Mouse (Mus musculus): ENCODE results near the gene Dclre1c. TPM values are rescaled to one million over a fixed set of nuclear protein-coding genes. Genes with fewer than 3 reads are reported as not detected.

The Dclre1c gene
- polyA plus RNA-seq, 1 experiment from 2014 or later: 7.3 TPM

DNA sequence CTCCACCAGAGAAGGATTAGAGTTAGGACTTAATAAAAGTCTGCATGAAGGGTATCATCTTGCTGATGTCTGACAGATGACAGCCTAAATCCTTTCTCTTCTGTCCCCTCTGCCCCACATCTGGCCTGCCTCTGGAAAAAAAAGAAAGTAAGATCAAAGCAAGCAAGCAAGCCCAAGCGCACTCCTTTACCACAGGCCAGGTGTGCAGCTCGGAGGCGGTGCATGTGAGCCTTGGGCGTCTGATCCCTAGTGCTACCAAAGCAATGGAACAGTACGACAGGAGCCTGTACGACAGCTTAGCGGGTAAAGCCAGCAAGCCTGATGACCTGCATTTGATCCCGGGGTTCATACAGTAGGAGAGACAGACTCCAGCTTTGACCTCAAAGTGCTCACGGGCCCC lies 7.0 kb downstream of the Dclre1c start:
- no peak overlapping the region for H3K27ac ChIP-seq (replicated peaks)
- no peaks in the 10 kb centered on the region for H3K9me3 ChIP-seq
- no peaks in the 10 kb centered on the region for H3K27me3 ChIP-seq
- H3K9ac ChIP-seq: no peak overlapping the region
- H3K36me3 ChIP-seq: peaks cover 25% of the 10 kb centered on the region
- no peak for ATAC-seq (ENCODE audit: low read depth)
- no peaks in the 10 kb centered on the region for H3K4me1 ChIP-seq (replicated peaks)
- 89% methylated on average over 9 of the region's 9 CpGs for WGBS
- H3K4me3 ChIP-seq: no peak overlapping the region
- no peak overlapping the region for H3K4me2 ChIP-seq

DNA sequence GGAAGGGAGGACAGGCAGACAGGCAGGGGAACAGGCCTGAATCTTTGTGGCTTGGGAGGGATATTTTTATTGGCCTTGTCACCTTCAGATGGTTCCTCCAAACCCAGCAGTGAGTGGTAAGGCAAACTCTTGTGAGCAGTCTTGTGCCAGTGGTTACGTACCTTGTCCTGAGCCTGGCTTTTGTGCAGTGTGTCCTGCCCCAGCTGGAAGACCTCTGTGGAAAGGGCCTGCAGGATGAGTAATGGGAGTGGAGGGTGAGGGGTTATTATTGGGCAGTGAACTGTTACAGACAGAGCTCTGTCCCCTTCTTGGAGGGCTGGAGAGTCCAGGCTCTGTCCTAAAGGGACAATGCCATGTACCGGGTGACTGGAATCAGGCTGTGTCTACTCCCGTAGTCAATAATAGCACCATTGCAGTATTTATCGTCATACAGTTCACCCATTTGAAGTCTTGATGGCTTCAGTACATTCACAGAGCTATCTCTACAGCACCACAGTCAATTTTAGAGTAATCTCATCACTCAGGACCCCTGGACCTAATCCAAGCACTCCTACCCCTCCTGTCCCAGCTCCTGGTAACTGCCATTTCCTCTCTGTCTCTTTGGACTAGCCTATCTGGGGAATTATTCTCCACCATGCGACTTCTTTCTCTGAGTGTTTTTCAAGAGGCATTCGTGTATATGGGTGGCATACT lies 11.6 kb downstream of the Dclre1c start:
- Histone ChIP-seq H3K9me3 (no peaks in the 10 kb centered on the region), H3K4me1 (replicated peaks) (no peaks in the 10 kb centered on the region), H3K4me3 (no peak overlapping the region), H3K27ac (replicated peaks) (no peak overlapping the region), H3K36me3 (peaks cover 33% of the 10 kb centered on the region), H3K4me2 (no peak overlapping the region), H3K9ac (no peak overlapping the region), H3K27me3 (no peaks in the 10 kb centered on the region)
- ATAC-seq (ENCODE audit: low read depth): no peak
- 88% methylated on average over 6 of the region's 6 CpGs for WGBS

DNA sequence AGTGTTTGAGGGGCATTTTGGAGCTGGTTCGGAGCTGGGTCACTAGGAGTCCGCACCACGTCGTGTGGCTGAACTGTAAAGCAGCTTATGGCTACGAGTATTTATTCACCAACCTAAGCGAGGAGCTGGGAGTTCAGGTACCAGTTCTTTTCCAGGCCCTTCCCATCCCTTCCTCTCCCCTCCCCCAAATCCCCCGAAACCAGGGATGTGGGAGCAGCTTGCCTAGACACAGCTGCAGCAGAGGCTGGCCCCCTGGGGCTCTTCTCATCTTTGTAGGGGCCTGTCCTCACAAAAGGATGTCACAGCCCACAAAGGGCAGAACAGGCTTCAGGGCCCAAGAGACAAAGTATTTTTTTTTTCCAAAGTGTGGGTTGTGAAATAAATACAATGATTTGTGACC lies 14.0 kb downstream of the Dclre1c start:
- 51% methylated on average over 7 of the region's 7 CpGs for WGBS
- ATAC-seq (ENCODE audit: low read depth): no peak
- Histone ChIP-seq H3K4me2 (no peak overlapping the region), H3K9ac (no peak overlapping the region), H3K9me3 (no peaks in the 10 kb centered on the region), H3K4me1 (replicated peaks) (no peaks in the 10 kb centered on the region), H3K36me3 (peaks cover 39% of the 10 kb centered on the region), H3K4me3 (no peak overlapping the region), H3K27ac (replicated peaks) (no peak overlapping the region), H3K27me3 (no peaks in the 10 kb centered on the region)

DNA sequence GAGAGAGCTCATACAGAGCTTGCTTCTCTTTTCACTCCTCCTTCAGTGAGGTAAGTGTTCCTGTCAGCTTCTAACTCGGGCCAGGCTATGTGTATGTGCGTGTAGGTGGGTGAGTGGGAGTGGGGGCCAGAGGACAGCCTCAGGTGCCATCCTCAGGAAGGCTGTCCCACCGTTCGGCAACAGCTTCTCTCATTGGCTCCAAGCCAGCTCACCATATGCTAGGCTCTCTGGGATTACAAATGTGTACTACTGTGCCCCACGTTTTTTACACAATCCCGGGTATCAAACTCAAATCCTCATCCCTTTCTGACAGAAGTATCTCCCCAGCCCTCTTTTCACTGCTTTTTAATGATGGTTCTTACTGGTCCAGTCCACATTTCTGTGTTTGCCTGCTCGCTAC lies 20.3 kb downstream of the Dclre1c start:
- no peak for ATAC-seq (ENCODE audit: low read depth)
- no peak overlapping the region for H3K4me2 ChIP-seq
- H3K36me3 ChIP-seq: peaks cover 75% of the 10 kb centered on the region
- H3K27ac ChIP-seq (replicated peaks): no peak overlapping the region
- no peaks in the 10 kb centered on the region for H3K4me1 ChIP-seq (replicated peaks)
- H3K27me3 ChIP-seq: no peaks in the 10 kb centered on the region
- no peak overlapping the region for H3K4me3 ChIP-seq
- WGBS: 77% methylated on average over 7 of the region's 7 CpGs
- H3K9ac ChIP-seq: no peak overlapping the region
- H3K9me3 ChIP-seq: no peaks in the 10 kb centered on the region

DNA sequence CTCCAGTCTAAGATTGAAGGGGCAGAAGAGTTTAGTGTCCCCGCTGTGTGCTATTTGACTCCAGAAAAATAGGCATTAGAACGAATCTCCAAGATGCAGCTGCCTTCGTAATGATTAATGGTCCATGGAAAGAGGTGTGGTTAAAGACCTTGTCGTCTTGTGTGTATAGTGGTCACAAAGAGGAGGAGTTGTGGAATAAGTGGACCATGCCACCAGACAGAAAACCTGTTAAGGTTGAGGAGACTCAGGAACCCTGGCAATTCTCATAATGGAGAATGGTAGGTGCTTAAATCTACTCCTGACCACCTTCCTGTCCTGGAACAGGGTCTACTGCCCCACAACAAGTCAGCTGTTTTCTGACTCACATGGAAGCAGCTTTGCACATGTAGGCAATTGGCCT lies 22.1 kb downstream of the Dclre1c start:
- Histone ChIP-seq H3K4me2 (no peak overlapping the region), H3K4me3 (no peak overlapping the region), H3K36me3 (peaks cover 83% of the 10 kb centered on the region), H3K9ac (no peak overlapping the region), H3K27ac (replicated peaks) (no peak overlapping the region), H3K9me3 (no peaks in the 10 kb centered on the region), H3K4me1 (replicated peaks) (no peaks in the 10 kb centered on the region), H3K27me3 (no peaks in the 10 kb centered on the region)
- ATAC-seq (ENCODE audit: low read depth): no peak
- 71% methylated on average over 4 of the region's 4 CpGs for WGBS

DNA sequence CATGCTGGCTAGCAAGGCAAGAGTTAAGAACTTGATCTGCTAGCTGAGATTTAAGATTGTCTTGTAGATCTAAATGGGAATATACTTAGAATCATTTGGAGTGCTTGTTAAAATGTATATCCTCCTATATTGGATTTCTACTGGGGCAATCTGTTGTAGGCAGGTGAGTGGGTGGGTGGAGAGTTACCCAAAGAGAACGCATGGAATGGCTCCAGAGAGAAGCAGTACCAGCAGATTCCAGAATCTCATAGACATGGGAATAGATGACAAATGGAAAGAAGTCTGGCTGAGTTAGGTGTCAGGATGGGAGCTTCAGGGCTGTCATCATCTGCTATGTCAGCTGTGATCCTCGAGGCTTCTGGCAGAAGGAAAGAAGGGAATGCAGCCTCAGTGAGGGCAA lies 25.5 kb downstream of the Dclre1c start:
- WGBS: 84% methylated on average over 2 of the region's 2 CpGs
- no peaks in the 10 kb centered on the region for H3K4me1 ChIP-seq (replicated peaks)
- no peaks in the 10 kb centered on the region for H3K27me3 ChIP-seq
- H3K4me2 ChIP-seq: no peak overlapping the region
- H3K27ac ChIP-seq (replicated peaks): no peak overlapping the region
- ATAC-seq (ENCODE audit: low read depth): no peak
- H3K4me3 ChIP-seq: no peak overlapping the region
- H3K9ac ChIP-seq: no peak overlapping the region
- peaks cover 82% of the 10 kb centered on the region for H3K36me3 ChIP-seq
- no peaks in the 10 kb centered on the region for H3K9me3 ChIP-seq

DNA sequence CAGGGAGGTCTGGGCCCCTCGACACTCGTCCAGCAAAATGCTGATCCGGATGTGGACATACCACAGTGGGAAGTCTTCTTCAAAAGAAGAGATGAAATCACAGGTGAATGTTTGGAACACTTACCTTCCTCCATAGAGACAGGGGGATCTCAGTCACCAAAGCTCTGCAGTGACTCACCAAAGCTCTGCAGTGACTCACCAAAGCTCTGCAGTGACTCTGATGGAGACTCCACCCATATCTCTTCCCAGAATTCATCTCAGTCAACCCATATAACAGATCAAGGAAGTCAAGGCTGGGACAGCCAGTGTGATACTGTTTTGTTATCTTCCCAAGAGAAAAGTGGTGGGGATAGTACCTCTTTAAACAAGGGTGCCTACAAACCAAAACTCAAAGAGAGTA lies 29.2 kb downstream of the Dclre1c start:
- no peaks in the 10 kb centered on the region for H3K9me3 ChIP-seq
- H3K4me2 ChIP-seq: no peak overlapping the region
- WGBS: 93% methylated on average over 3 of the region's 3 CpGs
- no peak for ATAC-seq (ENCODE audit: low read depth)
- peaks cover 73% of the 10 kb centered on the region for H3K36me3 ChIP-seq
- no peak overlapping the region for H3K27ac ChIP-seq (replicated peaks)
- no peaks in the 10 kb centered on the region for H3K27me3 ChIP-seq
- H3K4me3 ChIP-seq: no peak overlapping the region
- no peak overlapping the region for H3K9ac ChIP-seq
- no peaks in the 10 kb centered on the region for H3K4me1 ChIP-seq (replicated peaks)

DNA sequence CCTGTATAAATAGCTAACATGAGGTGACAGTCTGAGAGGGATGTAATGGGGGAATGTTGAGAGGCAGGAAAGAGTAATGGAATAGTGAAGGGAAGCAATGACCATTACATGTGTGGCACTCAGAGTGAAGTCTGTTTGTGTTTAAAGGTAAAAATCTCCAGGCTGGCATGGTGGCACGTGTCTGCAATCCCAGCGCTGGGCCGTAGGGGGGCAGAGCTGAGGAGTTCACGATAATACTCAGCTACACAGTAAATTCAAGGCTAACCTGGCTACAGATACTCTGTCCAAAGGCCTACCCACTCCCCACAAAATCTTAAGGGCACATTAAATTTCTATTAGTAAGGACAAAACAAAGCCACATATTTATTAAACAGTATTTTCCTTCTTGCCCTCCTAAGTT lies 32.7 kb downstream of the Dclre1c start:
- Histone ChIP-seq H3K4me2 (no peak overlapping the region), H3K4me1 (replicated peaks) (no peaks in the 10 kb centered on the region), H3K27ac (replicated peaks) (no peak overlapping the region), H3K9me3 (no peaks in the 10 kb centered on the region), H3K36me3 (peaks cover 71% of the 10 kb centered on the region), H3K4me3 (no peak overlapping the region), H3K9ac (no peak overlapping the region), H3K27me3 (no peaks in the 10 kb centered on the region)
- WGBS: 84% methylated on average over 4 of the region's 4 CpGs
- no peak for ATAC-seq (ENCODE audit: low read depth)

DNA sequence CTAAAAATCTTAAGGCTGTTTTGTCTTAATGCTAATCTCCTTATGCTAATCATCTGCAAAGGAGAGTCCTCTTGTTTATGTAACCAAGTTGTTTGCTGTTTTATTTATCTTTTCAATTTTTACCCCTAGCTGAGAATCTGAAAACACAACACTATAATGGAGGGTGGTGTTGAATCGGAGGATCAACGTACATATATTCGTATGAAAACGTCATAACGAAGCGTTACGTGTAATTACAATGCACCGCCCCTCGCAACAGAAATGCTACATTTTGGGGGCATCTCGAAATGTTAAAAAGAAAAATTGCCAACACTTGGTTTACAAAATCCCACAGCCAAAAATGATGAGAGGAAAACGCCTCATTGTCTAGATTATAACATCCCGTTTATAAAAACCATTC lies 50.0 kb downstream of the Dclre1c start:
- peaks cover 20% of the 10 kb centered on the region for H3K4me1 ChIP-seq (replicated peaks)
- H3K36me3 ChIP-seq: no peaks in the 10 kb centered on the region
- H3K4me2 ChIP-seq: peak overlapping the region; percentile 77
- peak overlapping the region; percentile 91; the same call in 1 of the 2 replicates for H3K27ac ChIP-seq (replicated peaks)
- peak overlapping the region; percentile 81 for H3K9ac ChIP-seq
- H3K27me3 ChIP-seq: no peaks in the 10 kb centered on the region
- H3K9me3 ChIP-seq: no peaks in the 10 kb centered on the region
- peak overlapping the region; percentile 96 for H3K4me3 ChIP-seq
- ATAC-seq (ENCODE audit: low read depth): no peak
- under 1% methylated on average over 12 of the region's 12 CpGs for WGBS

DNA sequence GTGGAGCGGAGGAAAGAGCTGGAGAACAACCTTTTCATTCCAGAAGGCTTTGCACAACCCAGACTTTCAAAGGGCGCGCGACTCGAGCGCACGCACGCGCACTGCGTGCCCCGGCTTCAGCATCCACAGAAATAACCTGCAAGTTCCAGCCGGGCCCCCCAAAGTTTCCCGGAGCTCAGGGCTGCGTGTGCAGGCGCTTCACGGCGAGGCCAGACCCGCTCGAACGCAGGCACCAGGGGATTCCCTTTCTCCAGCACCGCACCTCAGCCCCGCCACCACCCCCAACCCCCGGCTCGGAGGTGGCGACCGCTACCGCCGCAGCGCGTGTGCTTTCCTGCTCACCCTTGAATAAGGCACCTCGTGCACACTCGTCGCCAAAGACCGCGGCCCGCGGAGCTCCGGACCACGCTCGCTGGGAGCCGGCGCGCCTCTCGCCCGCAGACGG lies 50.5 kb downstream of the Dclre1c start:
- ATAC-seq (ENCODE audit: low read depth): peak; percentile 89

DNA sequence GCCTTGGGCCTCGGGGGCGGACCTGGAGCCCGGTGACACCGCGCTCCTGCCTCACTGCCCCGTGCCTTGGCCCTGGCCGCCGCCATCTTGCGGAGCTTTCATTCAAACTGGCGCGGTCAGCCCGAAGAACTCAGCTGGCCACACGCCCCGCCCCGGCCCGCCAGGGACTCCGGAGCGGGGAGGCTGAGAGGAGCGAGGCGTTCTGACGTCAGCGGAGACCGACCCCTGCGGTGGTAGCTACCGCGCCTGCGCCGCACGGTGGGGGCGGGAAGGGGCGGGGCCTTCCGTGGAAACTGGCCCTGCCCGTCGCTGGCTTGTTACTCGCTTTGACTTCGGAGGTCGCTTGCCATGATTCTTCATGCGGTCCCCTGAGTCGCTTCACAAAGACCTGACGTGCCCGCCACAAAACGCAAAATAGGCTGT lies 50.9 kb downstream of the Dclre1c start, which contains the start of gene Suv39h2:
TSS of gene Suv39h2 (minus strand) at position 171 of the 423 bp plus-strand sequence.
- peak within 1 kb of the TSS; percentile 96 for H3K4me3 ChIP-seq
- no peaks in the 10 kb centered on the region for H3K27me3 ChIP-seq
- peak; percentile 97 for ATAC-seq (ENCODE audit: low read depth)
- H3K9me3 ChIP-seq: no peaks in the 10 kb centered on the region
- peak within 1 kb of the TSS; percentile 77 for H3K4me2 ChIP-seq
- H3K36me3 ChIP-seq: no peaks in the 10 kb centered on the region
- WGBS: 0% methylated on average over 29 of the region's 42 CpGs
- peaks cover 20% of the 10 kb centered on the region for H3K4me1 ChIP-seq (replicated peaks)
- H3K27ac ChIP-seq (replicated peaks): peak within 1 kb of the TSS; percentile 91
- H3K9ac ChIP-seq: peak within 1 kb of the TSS; percentile 81

More for the DNA sequence above, 50.5 kb downstream of the Dclre1c start:
- WGBS: under 1% methylated on average over 46 of the region's 46 CpGs
- Histone ChIP-seq H3K9me3 (no peaks in the 10 kb centered on the region), H3K4me2 (peak overlapping the region; percentile 77), H3K27ac (replicated peaks) (peak overlapping the region; percentile 91), H3K27me3 (no peaks in the 10 kb centered on the region), H3K4me3 (peak overlapping the region; percentile 96), H3K9ac (peak overlapping the region; percentile 81), H3K4me1 (replicated peaks) (peaks cover 20% of the 10 kb centered on the region), H3K36me3 (no peaks in the 10 kb centered on the region)

DNA sequence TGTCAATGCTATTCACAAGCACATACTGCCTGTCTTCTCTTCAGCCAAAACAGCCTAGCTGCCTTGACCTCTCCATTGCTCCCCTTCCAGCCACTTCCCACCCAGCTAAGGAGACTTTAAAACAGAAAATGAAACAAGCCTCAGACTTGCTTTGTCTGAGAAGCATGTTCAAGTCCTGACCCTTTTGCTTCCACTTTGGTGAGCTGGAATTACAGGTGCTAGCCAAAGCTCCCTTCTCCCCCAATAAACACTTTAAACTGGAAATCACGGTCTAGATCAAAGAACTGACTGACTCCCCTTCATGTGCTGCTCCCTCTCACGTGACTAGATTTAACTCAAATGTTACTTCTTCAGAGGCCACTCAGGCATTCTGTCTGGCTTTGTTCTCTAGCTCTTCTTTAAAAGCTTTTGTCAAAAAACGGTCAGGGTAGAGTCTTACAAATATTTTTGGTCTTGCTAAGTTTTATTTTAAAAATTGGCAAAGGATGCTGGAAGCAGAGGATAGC lies 51.9 kb downstream of the Dclre1c start:
- Histone ChIP-seq H3K9me3 (no peaks in the 10 kb centered on the region), H3K4me3 (peak overlapping the region; percentile 96; the same call in 1 of the 2 replicates), H3K27me3 (no peaks in the 10 kb centered on the region), H3K9ac (no peak overlapping the region; the same call in 1 of the 2 replicates), H3K36me3 (no peaks in the 10 kb centered on the region), H3K4me1 (replicated peaks) (peaks cover 20% of the 10 kb centered on the region), H3K4me2 (peak overlapping the region; percentile 77), H3K27ac (replicated peaks) (no peak overlapping the region)
- ATAC-seq (ENCODE audit: low read depth): no peak
- 52% methylated on average over 3 of the region's 3 CpGs for WGBS

DNA sequence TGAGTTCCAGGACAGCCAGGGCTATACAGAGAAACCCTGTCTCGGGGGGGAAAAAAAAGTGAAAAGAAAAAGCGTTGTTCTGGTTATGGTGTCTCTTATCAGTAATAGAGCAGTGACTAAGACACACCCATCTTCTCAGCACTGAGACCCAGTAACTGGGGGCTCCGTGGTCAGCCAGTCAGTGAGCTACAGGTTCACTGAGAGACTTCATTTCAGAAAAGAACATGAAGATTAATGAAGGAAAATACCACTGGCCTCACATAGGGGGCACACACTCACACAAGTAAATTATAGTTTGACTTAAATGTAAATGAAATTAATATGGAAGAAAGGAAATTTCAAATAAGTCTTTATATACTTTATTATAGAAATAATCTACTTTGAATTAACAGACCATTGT lies 56.3 kb downstream of the Dclre1c start:
- H3K9me3 ChIP-seq: no peaks in the 10 kb centered on the region
- peaks cover 6% of the 10 kb centered on the region for H3K4me1 ChIP-seq (replicated peaks)
- no peak overlapping the region for H3K4me3 ChIP-seq
- no peaks in the 10 kb centered on the region for H3K36me3 ChIP-seq
- no peak overlapping the region for H3K27ac ChIP-seq (replicated peaks)
- 80% methylated on average over 3 of the region's 3 CpGs for WGBS
- no peak for ATAC-seq (ENCODE audit: low read depth)
- no peak overlapping the region for H3K4me2 ChIP-seq
- no peak overlapping the region for H3K9ac ChIP-seq
- H3K27me3 ChIP-seq: no peaks in the 10 kb centered on the region
